Mouse (Mus musculus): ENCODE measurements around the gene Dynll1.

DNA sequence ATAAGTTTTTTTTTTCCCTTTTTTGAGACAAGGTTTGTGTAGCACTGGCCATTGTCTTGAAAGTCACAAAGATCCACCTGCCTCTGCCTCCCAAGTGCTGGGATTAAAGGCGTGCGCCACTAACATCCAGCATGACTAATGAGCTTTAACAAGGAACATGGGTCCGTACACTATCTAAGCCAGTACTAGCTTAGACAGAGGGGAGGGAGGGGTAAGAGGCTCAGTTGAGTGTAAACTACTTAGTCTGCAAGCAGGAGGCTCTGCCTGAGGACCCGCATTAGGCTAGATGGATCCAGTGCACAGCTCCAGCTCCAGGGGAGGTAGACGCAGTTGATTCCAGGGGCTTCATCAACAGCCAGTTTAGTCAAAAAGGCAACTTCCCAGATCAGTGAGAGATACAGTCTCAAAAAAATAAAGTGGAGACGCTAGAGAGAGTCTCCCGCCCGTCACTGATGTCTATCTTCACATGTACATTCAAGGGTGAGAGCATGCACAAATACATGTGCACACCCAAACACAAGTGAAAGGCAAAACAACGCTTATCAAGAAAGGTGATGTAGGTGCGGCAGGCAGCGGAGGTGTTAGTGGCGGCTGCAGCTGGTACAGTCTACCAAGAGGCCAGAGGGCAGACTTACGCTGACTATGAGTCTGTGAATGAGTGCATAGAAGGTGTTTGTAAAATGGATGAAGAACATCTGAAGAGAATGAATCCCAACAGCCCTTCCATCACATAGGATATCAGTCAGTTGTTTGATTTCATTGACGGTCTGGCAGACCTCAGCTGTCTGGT, 38.1 kb downstream of the Dynll1 start:
- TF ChIP-seq CTCF (IDR thresholded peaks at IDR 0.05): no peak
- TF ChIP-seq EP300 (IDR thresholded peaks at IDR 0.05): no peak

All from lung, postnatal 0 days (tissue).